Mouse (Mus musculus) ovary, postnatal 36 days (tissue): ENCODE measurements around the gene 4930402H24Rik.
"Not testable (repeated sequence)": the region's sequence is repeated elsewhere in the genome, so short reads cannot be mapped to it uniquely, and the experiment has no call there.

Experiments
- DNase-seq: peaks from one replicate; pipeline ENCODE4 v3.0.0; 2022; ENCODE audit warnings: low spot score, mixed read lengths

The 4930402H24Rik gene

DNA sequence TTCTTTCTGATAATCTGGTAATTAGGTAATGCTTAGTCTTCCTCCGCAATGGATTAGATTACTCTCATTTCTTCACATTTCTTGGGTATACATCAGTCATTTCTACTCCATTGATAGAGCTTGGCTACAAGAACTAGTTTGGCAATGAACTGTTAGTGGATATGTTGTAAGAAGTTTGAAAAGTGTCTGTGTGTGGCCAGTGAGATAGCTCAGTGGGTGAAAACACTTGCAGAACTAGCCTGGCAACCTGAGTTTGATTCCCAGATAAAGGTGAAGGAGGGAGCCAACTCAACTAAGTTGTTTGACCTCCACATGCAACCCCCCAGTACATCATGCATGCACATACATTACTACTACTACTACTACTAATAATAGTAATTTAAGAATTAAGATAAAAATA is 53.2 kb downstream of the 4930402H24Rik start:
- DNase-seq: no peak

DNA sequence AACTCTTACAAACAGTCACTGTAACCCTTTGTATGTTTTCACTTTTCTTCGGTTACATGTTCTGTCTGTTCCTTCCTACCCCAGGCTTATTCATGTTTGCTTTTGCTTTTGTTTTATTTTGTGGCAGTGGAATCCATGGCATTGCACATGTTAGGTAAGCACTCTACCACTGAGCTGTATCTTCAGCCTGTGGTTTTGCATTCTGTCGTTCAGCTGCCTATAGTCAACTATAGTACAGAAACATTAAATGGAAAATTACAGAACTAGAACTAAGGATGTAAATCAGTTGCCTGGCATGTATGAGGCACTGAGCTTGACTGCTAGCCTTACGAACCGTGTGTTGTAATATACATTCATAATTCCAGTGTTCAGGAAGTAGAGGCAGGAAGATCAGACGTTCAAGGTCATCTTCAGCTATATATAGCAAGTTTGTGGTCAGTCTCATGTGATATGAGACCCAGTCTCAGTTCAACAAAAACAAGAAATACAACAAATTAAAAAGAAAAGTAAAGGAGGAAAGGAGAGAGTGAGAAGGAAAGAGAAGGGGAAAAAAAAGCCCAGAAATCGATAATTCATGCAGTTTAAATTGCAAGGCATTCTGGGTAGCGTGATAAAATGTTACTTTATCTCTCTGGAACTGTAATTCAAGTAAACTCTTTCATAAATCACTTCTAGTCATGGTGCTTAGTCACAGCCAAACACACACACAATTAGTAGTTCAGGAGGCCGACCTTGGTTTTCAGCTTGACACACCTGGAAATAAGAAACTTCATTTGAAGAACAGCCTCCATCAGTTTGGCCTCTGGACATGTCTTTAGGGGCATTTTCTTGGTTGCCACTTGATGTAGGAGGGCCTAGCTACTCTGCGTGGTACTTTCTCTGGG is 54.6 kb downstream of the 4930402H24Rik start:
- DNase-seq: no peak

DNA sequence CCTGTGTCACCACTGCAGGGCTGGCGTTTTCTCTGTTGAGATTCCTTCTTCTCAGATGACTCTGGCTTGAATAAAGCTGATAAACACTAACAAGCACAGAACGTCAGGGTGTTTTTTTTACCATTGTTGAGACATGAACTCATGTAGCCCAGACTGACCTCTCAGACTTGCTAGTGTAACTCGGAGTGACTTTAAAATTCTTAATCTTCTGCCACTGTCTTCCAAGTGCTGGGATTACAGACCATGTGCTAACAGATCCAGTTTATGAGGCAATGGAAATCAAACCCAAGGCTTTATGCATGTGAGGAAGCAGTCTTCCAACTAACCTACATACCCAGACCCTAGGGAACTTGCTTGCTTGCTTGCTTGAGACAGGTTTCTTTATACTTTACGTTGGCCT is 56.5 kb downstream of the 4930402H24Rik start:
- no peak for DNase-seq

DNA sequence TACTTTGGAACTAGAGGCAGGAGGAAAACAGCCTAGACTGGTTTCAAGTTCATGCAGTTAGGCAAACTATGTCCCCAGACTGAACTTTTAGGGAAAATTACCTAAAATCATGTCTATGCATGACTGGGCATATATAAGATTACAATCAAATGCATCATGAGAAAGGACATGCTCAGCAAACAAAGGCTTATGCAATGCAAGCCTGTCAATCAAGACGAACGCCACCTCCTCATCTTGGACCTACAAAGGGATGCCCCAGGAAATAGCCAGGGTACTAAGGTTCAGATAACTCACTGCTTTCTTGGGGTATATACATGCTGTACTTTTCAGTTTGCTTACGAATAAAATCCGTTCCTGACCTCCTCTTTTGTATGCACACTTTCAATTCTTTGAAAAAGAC is 57.9 kb downstream of the 4930402H24Rik start:
- no peak for DNase-seq

DNA sequence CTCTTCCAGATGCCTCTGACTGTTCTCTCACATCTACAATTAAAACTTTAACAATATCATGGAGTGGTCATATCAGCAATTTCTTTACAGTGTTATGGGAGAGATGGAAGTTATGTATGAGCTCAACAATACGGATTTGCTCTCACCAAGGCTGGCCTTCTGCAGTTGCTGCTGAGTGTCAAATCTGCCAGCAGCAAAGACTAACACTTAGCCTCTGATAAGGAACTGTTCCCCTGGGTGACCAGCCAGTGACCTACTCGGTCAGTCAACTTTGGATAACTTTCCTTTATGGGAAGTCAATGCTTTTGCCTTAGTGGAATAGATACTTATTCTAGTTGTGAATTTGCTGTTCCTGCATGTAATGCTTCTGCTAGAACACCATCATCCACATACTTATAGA is 62.6 kb downstream of the 4930402H24Rik start:
- no peak for DNase-seq

DNA sequence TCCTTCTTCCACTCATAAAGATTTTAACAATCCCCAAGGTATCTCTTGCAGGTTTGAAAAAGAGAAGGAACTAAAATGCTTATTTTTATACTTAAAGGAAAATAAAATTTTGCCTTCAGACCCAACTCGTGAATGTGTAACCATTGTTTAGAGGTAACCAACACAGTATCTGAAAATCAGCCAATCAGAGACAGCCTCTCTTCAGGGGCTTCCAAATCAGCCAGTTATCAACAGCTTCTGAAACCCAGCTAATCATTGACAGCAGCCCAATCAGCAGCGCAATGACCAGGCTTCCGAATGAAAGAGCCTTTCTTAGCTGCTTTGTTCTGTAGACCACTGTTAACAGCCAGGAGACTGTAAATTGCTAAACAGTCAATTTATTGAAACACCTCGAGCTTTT is 65.4 kb downstream of the 4930402H24Rik start:
- DNase-seq: no peak

DNA sequence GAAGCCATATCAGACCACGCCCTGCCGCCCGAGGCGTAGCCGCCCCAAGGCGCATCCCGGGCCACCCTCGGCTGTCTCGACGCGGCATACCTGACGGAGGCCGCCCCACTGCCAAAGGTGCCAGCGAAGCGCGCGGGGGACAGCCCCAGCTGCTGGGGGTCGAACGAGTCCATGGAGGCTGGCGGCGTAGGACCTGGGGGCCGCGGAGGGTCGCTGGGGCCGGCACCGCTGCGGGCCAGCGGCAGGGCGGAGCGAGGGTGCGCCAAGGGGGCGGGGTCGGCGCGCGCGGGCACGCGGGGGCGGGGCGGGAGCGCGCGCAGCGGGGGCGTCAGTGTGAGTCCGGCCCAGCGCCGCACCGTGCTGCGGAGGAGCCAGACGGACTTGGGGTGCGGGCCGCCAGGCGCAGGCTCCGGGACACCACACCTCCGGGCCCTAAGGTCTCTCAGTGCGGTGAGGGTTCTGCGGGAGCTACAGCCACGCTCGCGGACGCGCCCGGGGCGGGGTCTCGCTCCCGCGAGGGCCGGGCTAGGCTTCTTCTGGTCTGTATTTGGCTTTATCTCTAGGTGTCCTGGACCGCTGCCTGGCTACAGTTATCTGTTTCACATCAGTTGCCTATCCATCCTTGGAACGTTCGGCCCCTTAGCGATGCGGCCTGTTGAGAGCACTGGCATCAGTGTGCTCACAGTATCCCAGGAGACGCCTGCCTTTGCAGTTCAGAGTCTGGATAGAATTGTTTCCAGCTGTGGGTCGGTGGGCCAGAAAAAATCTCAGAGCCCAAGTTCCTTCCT is 66.1 kb downstream of the 4930402H24Rik start:
- DNase-seq: peak; percentile 80

DNA sequence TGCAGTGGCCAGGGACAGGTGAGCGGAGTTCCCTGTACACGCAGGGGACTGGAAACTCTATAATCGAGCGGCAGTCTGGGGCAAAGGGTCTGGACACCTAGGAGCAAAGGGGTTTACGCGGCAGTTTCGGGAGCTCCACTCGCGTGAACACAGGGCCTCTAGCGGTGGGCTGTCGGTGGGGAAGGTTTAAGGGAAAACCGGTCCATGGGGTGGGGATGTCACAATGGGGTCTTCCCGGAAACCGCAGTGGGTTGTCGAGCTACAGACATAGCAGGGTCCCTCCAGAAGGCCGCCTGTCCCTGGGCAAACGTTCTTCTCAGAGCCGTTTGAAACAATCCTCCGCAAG is 66.7 kb downstream of the 4930402H24Rik start:
- DNase-seq: no peak

DNA sequence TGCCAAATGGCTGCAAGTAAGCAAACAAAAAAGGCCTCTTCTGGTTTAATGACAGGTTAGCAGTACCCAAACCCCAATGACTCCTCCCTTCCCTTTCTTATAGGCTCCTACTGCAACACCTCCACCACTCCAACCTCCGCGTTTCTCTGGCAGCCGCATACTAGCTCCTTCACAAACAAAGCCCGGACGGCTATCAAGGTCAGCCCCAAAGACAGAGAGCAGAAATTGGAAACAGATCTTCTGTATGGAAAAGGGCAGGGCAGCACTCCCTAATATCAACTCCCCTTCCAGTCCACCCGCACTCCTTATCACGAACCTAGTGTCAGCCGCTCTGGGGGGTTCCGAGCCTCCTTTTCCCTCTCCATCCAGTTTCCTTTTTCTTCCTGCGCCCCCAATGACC is 67.1 kb downstream of the 4930402H24Rik start:
- peak; percentile 18 for DNase-seq

DNA sequence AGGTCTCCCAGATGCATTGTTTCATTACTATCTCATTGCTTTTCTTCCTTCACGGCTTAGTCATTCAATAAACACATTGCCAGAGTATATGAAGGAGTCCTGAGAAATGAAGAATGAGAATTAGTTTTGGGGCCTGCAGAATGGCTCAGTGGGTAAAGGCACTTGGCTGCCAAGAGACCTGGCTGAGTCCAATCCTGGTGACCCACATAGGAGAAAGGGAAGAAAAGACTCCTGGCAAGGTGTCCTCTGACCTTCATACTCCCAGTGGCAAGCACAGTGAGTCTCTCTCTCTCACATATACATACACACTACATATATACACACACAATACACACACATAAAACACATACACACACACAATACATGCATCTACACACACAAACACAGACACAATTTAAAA is 68.1 kb downstream of the 4930402H24Rik start:
- no peak for DNase-seq

DNA sequence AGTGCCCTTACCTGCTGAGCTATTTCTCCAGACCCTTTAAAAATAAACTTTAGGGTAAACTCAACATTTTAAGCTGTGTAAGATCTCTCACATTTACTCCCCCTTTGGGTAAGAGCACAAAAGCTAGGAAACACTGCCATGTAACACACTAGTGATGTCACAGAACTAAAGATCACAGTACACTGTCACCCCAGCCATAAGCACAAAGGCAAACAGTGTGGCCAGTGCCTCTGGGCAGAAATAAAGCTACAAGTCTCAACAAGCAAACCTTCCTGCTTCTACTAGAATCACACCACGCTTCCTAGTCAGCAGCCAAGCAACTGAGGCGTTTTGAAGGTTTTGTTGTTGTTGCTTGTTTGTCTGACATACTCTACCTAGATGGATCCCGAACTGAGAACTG is 72.5 kb downstream of the 4930402H24Rik start:
- DNase-seq: no peak

DNA sequence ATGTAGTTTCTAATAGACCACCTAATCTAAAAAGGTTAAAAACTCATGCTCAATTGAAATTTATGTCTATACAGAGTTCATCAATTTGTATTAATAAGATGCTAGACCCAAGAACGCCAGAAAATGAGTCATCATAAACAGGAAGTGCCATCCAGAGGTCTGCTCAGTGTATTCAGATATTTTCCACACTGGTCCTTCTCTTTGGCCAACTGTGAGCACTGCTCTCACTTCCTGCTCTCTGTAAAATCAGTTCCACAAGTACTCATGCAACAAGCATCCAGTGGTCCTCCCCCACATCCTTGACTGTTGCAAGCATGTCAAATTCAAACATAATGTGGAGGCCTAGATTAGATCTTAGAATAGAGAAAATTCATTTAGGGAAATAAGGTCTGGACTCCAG is 73.6 kb downstream of the 4930402H24Rik start:
- DNase-seq: no peak

DNA sequence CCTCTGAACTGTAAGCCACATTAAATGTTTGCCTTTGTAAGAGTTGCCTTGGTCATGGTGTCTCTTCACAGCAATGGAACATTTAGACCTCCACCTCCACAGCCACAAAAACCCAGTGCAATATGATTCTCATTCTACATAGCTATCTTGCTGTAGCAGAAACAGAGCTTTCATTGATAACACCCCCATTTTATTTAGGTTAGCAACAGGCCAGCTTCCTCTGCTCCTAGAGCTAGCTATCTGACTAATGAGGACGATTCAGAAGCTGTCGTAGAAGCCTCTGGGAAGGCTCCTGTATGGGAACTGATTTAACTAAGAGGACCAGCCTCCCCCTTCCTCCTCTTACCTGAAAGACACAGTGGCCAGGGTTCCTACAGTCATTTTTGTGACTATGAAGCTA is 74.2 kb downstream of the 4930402H24Rik start:
- DNase-seq: no peak

DNA sequence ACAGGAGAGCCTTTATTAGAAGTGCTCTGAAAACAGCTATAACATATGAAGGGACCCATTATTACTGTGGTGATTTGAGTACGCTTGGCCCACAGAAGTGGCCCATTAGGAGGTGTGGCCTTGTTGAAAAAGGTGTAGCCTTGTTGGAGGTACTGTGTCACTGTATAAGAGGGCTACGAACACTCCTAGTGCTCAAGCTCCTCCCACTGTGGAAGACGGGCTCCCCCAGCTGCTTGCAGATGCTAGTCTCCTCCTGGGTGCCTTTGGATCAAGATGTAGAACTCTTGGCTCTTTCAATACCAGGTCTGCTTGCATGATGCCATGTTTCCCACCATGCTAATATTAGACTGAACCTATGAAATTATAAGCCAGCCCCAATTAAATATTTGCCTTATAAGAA is 76.0 kb downstream of the 4930402H24Rik start:
- DNase-seq: no peak

DNA sequence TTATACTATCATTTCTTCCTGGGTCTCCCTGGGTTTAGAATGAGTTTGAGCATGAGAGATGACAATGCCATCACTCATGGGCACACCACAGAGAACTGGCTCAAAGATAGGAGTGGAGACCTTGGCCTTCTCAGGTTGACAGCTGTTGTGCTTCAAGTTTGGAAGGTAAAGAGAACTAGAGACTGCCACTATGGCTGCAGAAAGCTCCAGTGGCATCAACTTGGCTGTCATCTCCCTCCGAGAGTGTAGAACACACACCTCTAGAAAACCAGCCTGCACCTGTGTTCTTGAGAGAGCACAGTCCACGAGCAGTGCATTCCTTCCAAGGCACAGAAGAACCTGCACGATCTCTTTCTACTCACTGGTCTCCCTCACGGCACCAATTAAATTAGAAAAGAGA is 76.7 kb downstream of the 4930402H24Rik start:
- DNase-seq: no peak

DNA sequence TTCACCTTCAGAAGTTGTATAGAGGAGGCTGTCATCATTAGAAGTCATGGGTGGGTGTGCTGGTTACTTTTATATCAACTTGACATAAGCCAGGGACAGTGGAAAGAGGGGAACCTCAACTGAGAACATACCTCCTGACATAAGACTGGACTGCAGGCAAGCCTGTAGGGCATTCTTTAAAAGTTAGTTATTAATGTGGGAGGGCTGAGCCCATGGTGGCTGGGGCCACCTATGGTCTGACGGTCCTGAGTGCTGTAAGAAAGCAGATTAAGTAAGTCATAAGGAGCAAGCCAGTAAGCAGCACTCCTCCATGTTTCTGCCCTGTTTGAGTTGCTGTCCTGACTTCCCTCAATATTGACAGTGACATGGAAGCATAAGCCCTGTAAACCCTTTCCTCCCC is 77.5 kb downstream of the 4930402H24Rik start:
- no peak for DNase-seq

DNA sequence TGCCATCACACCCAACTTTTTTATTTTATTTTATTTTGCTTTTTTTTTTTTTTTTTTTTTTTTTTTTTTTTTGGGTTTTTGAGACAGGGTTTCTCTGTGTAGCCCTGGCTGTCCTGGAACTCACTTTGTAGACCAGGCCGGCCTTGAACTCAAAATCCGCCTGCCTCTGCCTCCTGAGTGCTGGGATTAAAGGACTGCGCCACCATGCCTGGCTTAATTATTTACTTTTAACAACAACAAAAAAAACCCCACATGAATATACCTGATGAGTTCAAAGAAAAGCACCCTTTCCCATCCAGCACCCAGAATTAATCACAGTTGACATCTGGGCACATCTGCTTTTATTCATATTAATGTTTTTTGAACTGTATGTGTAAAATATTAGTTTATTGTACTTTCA is 78.1 kb downstream of the 4930402H24Rik start:
- not testable (repeated sequence) for DNase-seq

DNA sequence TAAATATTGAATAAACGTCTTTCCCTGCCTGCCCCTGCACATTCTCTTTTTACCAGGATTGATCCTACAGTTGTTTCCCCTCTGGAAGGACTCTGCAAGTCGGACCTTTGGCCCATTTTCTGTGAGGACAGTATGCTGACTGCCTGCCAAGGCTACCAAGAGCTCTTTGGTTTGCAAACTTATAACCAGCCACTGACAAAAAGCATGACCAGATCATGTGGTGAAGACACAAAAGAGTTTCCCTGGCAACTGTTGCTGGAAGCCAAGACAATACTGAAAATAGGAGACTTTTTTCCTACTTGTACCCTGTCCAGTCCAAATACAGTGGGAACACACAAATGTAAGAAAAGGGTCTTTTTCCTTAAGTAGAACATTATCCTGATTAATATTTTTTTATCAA is 78.8 kb downstream of the 4930402H24Rik start:
- DNase-seq: peak; percentile 38

DNA sequence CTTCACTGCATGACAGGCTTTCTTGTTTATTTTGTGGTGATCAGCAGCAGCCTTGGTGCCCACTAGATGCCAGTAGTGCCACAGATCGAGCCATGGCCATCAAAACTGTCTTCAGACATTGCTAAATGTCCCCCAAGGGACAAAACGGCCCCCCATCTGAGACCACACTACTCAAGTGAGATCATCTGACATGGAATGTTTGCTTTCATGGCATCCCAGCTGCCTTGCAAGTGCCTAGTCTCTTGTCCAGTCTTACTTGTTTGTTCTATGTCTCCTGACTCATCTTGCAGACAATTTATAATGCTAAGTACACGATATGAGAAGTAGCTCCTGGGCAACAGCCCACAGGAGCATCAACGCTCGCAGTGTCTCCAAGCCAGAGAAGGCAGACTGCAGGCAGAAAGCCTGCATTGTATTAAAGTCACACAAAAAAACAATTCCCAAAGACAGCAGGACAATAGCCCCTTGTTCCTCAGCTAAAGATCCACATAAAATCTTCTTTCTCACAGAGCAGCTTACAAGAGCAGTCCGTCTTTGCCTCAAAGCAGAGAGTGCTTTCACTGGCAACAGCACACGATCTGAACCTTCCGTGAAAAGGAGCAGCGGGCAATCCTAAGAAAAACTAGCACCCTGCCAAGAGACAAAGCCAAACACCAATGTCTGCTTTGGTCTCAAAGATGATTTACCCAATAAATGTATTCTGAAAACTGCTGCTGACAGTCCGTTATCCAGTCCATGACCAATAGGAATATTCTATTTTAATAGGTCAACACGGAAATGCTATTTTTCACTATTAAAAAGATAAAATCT is 87.2 kb downstream of the 4930402H24Rik start:
- no peak for DNase-seq

DNA sequence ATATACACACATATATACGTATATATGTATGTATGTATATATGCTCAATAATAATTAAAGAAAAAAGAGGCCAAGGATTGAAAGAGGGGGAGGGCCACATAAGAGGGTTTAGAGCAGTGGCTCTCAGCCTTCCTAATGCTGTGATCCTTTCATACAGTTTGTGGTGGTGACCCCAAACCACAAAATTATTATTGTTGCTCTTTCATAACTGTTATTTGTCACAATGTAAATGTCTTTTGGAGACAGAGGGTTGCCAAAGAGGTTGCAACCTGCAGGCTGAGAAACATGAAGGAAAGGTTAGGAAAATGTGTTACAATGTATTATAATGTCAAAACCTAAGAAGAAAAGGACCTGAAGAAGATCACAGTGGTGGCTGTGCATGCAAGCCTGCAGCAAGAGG is 88.3 kb downstream of the 4930402H24Rik start:
- DNase-seq: no peak

DNA sequence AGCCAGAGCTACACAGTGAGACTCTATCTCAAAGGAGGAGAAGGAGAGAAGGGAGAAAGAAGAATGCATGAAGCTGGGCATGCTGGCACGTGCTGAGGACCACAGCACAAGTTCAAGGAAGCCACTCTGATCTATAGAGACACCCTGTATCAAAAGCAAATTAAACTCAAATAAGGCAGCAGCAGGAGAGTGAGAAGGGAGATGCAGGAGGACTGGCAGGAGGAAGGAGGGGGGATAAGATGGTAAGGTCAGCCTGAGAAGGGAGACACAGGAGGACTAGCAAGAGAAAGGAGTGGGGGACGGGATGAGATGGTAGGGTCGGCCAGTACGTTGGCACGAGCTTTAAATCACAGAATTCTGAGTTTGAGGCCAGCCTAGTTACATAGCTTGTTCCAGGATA is 90.0 kb downstream of the 4930402H24Rik start:
- no peak for DNase-seq

DNA sequence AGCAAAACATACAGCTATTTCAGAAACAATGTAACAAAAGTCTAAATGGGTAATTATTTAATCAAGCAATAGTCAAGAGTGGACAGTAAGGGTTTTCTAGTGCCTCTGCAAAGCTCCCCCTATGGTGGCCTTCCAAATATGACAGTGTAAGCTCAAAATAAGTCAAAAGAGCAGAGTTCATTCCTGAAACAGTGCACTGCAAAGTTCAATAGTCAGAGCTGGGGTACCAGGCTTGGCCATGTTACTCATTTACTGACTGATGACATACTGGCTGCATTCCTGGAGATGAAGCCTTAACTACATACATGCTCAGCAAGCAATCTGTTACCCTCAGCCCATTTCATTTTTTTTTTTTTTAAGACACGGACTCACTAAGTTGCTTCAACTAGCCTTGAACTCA is 91.7 kb downstream of the 4930402H24Rik start:
- no peak for DNase-seq

DNA sequence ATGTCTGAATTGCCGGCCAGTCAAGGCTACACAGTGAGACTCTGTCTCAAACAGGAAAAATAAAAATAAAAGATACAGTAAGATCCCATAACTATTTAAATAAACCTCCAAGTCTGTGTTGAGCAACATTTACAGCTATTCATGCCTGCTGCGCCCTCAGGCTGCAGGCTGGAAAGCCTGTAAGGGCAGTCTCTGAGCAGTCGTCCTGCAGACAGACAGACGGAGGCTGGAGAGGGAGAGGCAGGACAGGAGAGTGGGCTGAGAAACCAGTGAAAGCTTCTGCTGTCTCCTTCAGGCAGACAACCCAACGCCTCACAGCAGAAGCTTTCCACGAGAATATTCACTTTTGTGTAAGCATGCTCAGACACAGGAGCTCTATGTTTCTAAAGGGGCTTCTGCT is 92.5 kb downstream of the 4930402H24Rik start:
- DNase-seq: no peak
